9 mouse cellular contexts compared by ENCODE assay signal in genomic region chr7:116286173-116286572, GRCm38 (mm10). TPM values are rescaled to one million over a fixed set of nuclear protein-coding genes. Genes with fewer than 3 reads are reported as not detected.
DNase-seq lines count a peak whose midpoint lies in the region; ATAC-seq and TF ChIP-seq lines count a peak whose summit lies in the region.
"Had no signal": no experiment of that assay in that cellular context is flagged by ENCODE, and none has a peak within 500 bp of the region (broad histone marks: within the 10 kb centered on the region; RNA-seq: fewer than 3 reads in every experiment).

No protein-coding gene starts in this region.

- peak; percentile 3; the same call in 1 of the 2 replicates for TF ChIP-seq CTCF in lung, embryonic 14.5 days (IDR thresholded peaks at IDR 0.05; ENCODE audit: low read depth)

- peaks cover 12% of the 10 kb centered on the region; the same call in 1 of the 2 replicates for H3K4me1 ChIP-seq in lung, embryonic 14.5 days (ENCODE audit: insufficient read depth)
- peaks cover 51% of the 10 kb centered on the region for H3K4me1 ChIP-seq in heart, embryonic 15.5 days (replicated peaks)
- H3K4me1 ChIP-seq in stomach, embryonic 16.5 days (ENCODE audit: control insufficient read depth, insufficient read depth, low read length), result peaks cover 38% of the 10 kb centered on the region
- H3K4me1 ChIP-seq in midbrain, embryonic 11.5 days (ENCODE audit: control insufficient read depth, insufficient read depth, low read length), result peaks cover 32% of the 10 kb centered on the region

- DNase-seq in lung, embryonic 14.5 days, result peak; percentile 36
- DNase-seq in lung, postnatal 25 days (ENCODE audit: low spot score), result no peak
- DNase-seq in kidney, postnatal 36 days, result peak; percentile 83 to 85
- DNase-seq in midbrain, embryonic 11.5 days (ENCODE audit: low spot score, missing footprints), result no peak
- DNase-seq in spleen, postnatal 36 days (ENCODE audit: low spot score in 2 of 2), result no peak
- DNase-seq in frontal cortex, postnatal 25 days (ENCODE audit: low spot score in 2 of 2), result no peak
- DNase-seq: cerebellum, adult 9-10 months had no signal

- no peaks in the 10 kb centered on the region for H3K27me3 ChIP-seq in lung, embryonic 14.5 days (ENCODE audit: insufficient read depth, low read length)
- no peaks in the 10 kb centered on the region for H3K27me3 ChIP-seq in heart, embryonic 15.5 days
- no peaks in the 10 kb centered on the region for H3K27me3 ChIP-seq in stomach, embryonic 16.5 days (ENCODE audit: control insufficient read depth, insufficient read depth, low read length)
- no peaks in the 10 kb centered on the region for H3K27me3 ChIP-seq in midbrain, embryonic 11.5 days (ENCODE audit: control insufficient read depth, insufficient read depth, low read length)

- H3K36me3 ChIP-seq in lung, embryonic 14.5 days (ENCODE audit: insufficient read depth), result no peaks in the 10 kb centered on the region
- no peaks in the 10 kb centered on the region for H3K36me3 ChIP-seq in heart, embryonic 15.5 days
- no peaks in the 10 kb centered on the region for H3K36me3 ChIP-seq in stomach, embryonic 16.5 days (ENCODE audit: control insufficient read depth, insufficient read depth, low read length)
- no peaks in the 10 kb centered on the region for H3K36me3 ChIP-seq in midbrain, embryonic 11.5 days (ENCODE audit: control insufficient read depth, insufficient read depth, low read length)

- H3K9me3 ChIP-seq in lung, embryonic 14.5 days (ENCODE audit: low read depth, low read length), result no peaks in the 10 kb centered on the region
- H3K9me3 ChIP-seq in heart, embryonic 15.5 days (replicated peaks), result no peaks in the 10 kb centered on the region
- H3K9me3 ChIP-seq in stomach, embryonic 16.5 days (replicated peaks; ENCODE audit: control insufficient read depth, low read length), result no peaks in the 10 kb centered on the region
- no peaks in the 10 kb centered on the region for H3K9me3 ChIP-seq in midbrain, embryonic 11.5 days (ENCODE audit: control insufficient read depth, low read length)

- no peak overlapping the region for H3K4me2 ChIP-seq in lung, embryonic 14.5 days
- H3K4me2 ChIP-seq in heart, embryonic 15.5 days, result no peak overlapping the region
- H3K4me2 ChIP-seq in stomach, embryonic 16.5 days (ENCODE audit: low read depth, low read length), result peak overlapping the region; percentile 36
- no peak overlapping the region for H3K4me2 ChIP-seq in midbrain, embryonic 11.5 days

- 59% methylated on average over 12 of the region's 12 CpGs for WGBS in lung, embryonic 14.5 days
- 30% methylated on average over 12 of the region's 12 CpGs for WGBS in heart, embryonic 15.5 days
- 60% methylated on average over 12 of the region's 12 CpGs for WGBS in stomach, embryonic 16.5 days
- 72% methylated on average over 12 of the region's 12 CpGs for WGBS in midbrain, embryonic 11.5 days

- peak overlapping the region; percentile 7; the same call in 1 of the 2 replicates for H3K27ac ChIP-seq in lung, embryonic 14.5 days (ENCODE audit: low read depth)
- peak overlapping the region; percentile 79 for H3K27ac ChIP-seq in heart, embryonic 15.5 days
- H3K27ac ChIP-seq in stomach, embryonic 16.5 days (ENCODE audit: low read length), result peak overlapping the region; percentile 89
- H3K27ac ChIP-seq in midbrain, embryonic 11.5 days (ENCODE audit: low read depth, low read length), result no peak overlapping the region

- ATAC-seq in lung, embryonic 14.5 days (ENCODE audit: insufficient read depth), result peak; percentile 33; the same call in 1 of the 2 replicates
- ATAC-seq in heart, embryonic 15.5 days (replicated peaks; ENCODE audit: insufficient number of reproducible peaks, insufficient read depth, low FRiP score, low read depth), result peak; percentile 88
- peak; percentile 41 for ATAC-seq in stomach, embryonic 16.5 days (ENCODE audit: insufficient read depth, low FRiP score)
- ATAC-seq in midbrain, embryonic 11.5 days (ENCODE audit: low FRiP score), result no peak

- no peak overlapping the region for H3K9ac ChIP-seq in lung, embryonic 14.5 days
- H3K9ac ChIP-seq in heart, embryonic 15.5 days, result no peak overlapping the region
- no peak overlapping the region for H3K9ac ChIP-seq in stomach, embryonic 16.5 days (ENCODE audit: low read length)
- no peak overlapping the region for H3K9ac ChIP-seq in midbrain, embryonic 11.5 days (ENCODE audit: low read length)

- no peak overlapping the region for H3K4me3 ChIP-seq in lung, embryonic 14.5 days (ENCODE audit: low read depth, low read length)
- no peak overlapping the region for H3K4me3 ChIP-seq in heart, embryonic 15.5 days
- H3K4me3 ChIP-seq in stomach, embryonic 16.5 days (replicated peaks; ENCODE audit: low read length), result no peak overlapping the region
- no peak overlapping the region for H3K4me3 ChIP-seq in midbrain, embryonic 11.5 days (ENCODE audit: low read depth, low read length)

RNA-seq across cellular contexts. Expression of gene Plekha7, which starts 22.0 kb away (rescaled TPM):
- polyA plus RNA-seq in lung, embryonic 14.5 days (2014; fragmentation: Nextera tagmentation; extraction: Ambion mirVana), result 9.5 and 10.3 TPM in 2 replicates
- 32.7 and 41.7 TPM in 2 replicates for polyA plus RNA-seq in heart, embryonic 15.5 days (2015; fragmentation: Nextera tagmentation; extraction: Ambion mirVana)
- 19.9 and 21.5 TPM in 2 replicates for polyA plus RNA-seq in stomach, embryonic 16.5 days (2015; fragmentation: Nextera tagmentation; extraction: Ambion mirVana)
- polyA plus RNA-seq in midbrain, embryonic 11.5 days (2014; fragmentation: Nextera tagmentation; extraction: Ambion mirVana), result 10.4 and 10.5 TPM in 2 replicates

RNA-seq across cellular contexts. Expression of gene Rps13, which starts 47.8 kb away (rescaled TPM):
- 953 and 964 TPM in 2 replicates for polyA plus RNA-seq in lung, embryonic 14.5 days (2014; fragmentation: Nextera tagmentation; extraction: Ambion mirVana)
- 489 and 502 TPM in 2 replicates for polyA plus RNA-seq in heart, embryonic 15.5 days (2015; fragmentation: Nextera tagmentation; extraction: Ambion mirVana)
- 589 and 713 TPM in 2 replicates for polyA plus RNA-seq in stomach, embryonic 16.5 days (2015; fragmentation: Nextera tagmentation; extraction: Ambion mirVana)
- polyA plus RNA-seq in midbrain, embryonic 11.5 days (2014; fragmentation: Nextera tagmentation; extraction: Ambion mirVana), result 765 and 766 TPM in 2 replicates

Comparison
In these comparisons a context has a peak if more than half of its experiments do, and no peak if none do; other contexts are left out.
1. DNase-seq: peak in lung, embryonic 14.5 days (single experiment) and kidney, postnatal 36 days (2 of 2); none in lung, postnatal 25 days (single experiment), midbrain, embryonic 11.5 days (single experiment), spleen, postnatal 36 days (0 of 2) and frontal cortex, postnatal 25 days (0 of 2).